Mouse (Mus musculus): ENCODE measurements at regions not wholly inside any gene's neighbourhood (a gene's known extent, or its start where the extent isn't known, plus 50 kb on each side); places are given as distances from the start of the nearest gene placed in this dataset.

- DNase-seq (ENCODE audit: low spot score in 2 of 2), result no peak
These were observed 352.3 kb downstream of the Gm826 start for GRCm38 (mm10) chr2:159981694-159982093.

DNA sequence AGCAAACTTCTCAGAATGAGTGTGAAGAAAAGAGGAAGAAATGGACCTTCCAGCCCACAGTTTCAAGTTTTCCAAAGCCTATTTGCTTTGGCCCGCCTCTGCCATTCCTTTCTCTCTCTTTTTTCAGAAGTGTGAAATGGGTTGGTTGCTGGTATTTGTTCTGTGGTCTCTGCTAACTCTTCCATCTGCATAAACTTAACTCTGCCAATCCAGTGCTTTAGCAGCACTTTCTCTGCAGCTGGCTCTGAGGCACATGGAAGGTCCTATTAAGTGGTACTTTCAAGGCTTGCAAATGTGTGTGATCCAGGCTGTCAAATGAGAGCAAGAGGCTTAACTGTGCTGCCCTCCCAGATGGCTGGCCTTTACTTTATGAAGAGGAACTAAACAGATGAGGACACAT lies 383.6 kb downstream of the Gm826 start:
- no peak for DNase-seq (ENCODE audit: low spot score in 2 of 2)

DNA sequence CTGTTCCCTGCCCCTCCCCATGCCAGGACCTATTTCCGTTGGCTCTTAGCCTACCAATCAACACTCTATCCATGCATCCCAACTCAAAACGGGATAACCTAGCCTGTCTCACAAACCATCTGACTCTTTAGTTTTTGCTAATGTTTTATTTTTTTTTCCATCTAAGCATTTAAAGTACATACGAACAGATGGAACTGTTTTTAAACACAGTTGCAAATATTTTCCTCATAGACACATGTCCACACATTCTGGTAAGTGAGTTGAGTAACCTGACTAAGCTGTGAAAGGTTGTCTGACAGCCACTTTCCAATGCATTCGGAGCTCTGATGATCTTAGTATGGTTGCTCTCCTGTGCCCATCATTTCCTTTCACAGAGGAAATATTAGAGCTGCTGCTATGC lies 384.9 kb downstream of the Gm826 start:
- no peak for DNase-seq (ENCODE audit: low spot score in 2 of 2)

GRCm38 (mm10) chr2:159930744-159931143 lies 403.2 kb downstream of the Gm826 start:
- DNase-seq (ENCODE audit: low spot score in 2 of 2), result peak in 1 of 2 experiments; percentile 4

DNA sequence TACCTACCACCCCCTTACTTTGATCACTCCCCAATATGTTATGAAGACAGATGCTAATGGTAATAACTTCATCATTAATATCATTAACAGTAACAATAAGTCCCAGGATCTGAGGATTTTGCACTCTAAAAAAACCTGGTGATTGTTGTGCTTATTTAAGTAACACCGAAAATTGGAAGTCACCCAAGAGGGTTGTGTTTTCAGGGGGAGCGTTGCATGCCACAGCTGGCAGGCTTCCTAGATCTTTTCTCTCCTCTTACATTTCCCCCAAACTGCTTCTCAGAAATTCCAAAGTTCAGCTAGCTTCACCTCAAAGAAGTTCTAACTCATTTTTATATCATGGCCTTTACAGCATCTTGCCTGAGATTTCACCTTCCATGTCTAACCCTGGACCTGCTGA lies 444.3 kb downstream of the Gm826 start:
- no peak for DNase-seq (ENCODE audit: low spot score in 2 of 2)

GRCm38 (mm10) chr2:159884773-159885459 lies 449.0 kb downstream of the Gm826 start:
- DNase-seq (ENCODE audit: low spot score in 2 of 2), result no peak

DNA sequence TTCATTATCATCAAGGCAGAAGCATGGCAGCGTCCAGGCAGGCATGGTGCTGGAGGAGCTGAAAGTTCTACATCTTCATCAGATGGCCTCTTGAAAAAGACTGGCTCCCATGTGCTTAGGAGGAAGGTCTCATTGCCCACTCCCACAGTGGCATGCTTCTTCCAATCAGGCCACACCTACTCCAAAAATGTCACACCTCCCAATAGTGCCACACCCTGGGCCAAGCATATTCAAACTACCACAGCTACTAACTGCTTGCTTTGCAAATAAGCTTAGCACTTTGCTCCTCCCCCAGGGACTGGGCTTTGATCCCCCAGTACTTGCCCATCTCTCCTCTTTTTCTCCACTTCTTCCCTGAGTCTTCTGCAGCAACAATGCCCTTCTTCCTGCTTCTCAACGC lies 467.0 kb downstream of the Gm826 start:
- DNase-seq (ENCODE audit: low spot score in 2 of 2), result no peak

- DNase-seq (ENCODE audit: low spot score in 2 of 2), result peak in 1 of 2 experiments; percentile 16
These were observed 467.6 kb downstream of the Gm826 start for GRCm38 (mm10) chr2:159866391-159866790.

DNA sequence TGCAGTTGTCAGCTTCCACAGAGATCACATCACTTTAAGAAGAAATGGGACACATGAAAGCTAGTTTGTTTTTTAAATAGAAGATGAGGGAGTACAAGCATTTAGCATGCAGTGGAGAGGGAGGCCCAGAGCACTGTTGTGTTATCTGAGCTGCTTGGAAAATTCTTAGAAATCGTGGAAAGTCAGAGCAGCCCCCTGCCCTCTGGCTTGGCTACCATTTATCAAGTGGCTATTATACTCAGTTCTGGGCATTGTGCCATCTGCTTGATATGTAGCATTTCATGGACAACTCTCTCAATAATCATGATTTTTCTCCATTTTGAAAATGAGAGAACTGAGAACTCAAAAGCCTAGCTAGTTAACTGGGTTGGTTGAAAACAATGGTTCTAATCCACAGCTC lies 470.8 kb downstream of the Gm826 start:
- no peak for DNase-seq (ENCODE audit: low spot score in 2 of 2)

DNA sequence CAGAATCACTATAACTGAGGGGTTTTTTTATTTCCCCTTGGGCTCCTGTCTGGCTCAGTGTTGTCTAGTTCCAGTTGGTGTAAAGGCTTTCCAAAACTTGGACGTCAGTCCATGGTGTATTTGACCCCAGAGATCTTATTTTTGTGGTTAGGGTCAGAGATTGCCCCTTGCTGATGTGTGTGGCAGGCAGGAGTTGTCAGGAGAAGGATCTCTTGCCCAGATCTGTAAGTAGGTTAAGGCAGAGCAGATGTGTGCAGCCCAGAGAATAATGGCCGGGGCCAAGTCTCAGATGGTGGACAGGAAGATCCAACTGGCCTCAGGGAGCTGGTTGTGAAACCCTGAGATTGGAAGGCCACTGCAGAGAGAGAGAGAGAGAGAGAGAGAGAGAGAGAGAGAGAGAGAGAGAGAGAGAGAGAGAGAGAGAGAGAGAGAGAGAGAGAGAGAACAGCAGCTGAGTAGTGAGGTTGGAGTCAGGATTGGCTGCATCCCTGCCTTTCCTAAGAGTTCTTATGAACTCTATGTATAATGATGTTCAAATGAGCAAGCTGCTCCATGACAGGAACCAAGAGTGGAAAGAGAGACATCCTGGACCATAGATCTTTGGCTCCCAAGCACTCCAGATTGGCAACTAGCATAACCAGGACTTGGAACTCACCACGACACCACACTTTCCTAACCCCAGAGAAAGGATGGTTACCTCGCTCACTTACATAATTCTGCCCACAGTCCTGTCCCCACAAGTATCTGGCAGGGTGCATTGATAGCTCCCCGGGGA lies 479.9 kb downstream of the Gm826 start:
- DNase-seq (ENCODE audit: low spot score in 2 of 2), result no peak

GRCm38 (mm10) chr2:159852959-159853358 lies 481.0 kb downstream of the Gm826 start:
- no peak for DNase-seq (ENCODE audit: low spot score in 2 of 2)

GRCm38 (mm10) chr2:159832488-159833113 lies 501.4 kb downstream of the Gm826 start:
- no peak for DNase-seq (ENCODE audit: low spot score in 2 of 2)

GRCm38 (mm10) chr2:159826417-159826816 lies 507.5 kb downstream of the Gm826 start:
- DNase-seq (ENCODE audit: low spot score in 2 of 2), result no peak

GRCm38 (mm10) chr2:159818556-159818955 lies 515.4 kb downstream of the Gm826 start:
- DNase-seq (ENCODE audit: low spot score in 2 of 2), result no peak

GRCm38 (mm10) chr2:159816344-159816743 lies 517.6 kb downstream of the Gm826 start:
- no peak for DNase-seq (ENCODE audit: low spot score in 2 of 2)

Data from left cerebral cortex, adult 9 months (tissue).